Mouse (Mus musculus) midbrain, embryonic 14.5 days (tissue): Measurements from ENCODE around the gene Trappc10. TPM values are rescaled to one million over a fixed set of nuclear protein-coding genes. Genes with fewer than 3 reads are reported as not detected.

ENCODE experiments used
- ATAC-seq: fragments of 200-750 bp; cut with Nextera tagmentation; 2 replicates; pipeline ENCODE4 v1.8.0; 2017; ENCODE audit warnings: moderate number of reproducible peaks, moderate library complexity; ENCODE audit not compliant: low FRiP score, low TSS enrichment
- DNase-seq: peaks from one replicate; pipeline ENCODE4 v3.0.0-alpha.2; 2015
- H3K27ac ChIP-seq: fragments of 300-500 bp; sonication (generic); replicated peaks from 2 replicates; pipeline ENCODE4 v1.5.1; 2014; ENCODE audit warnings: mild to moderate bottlenecking, low read depth, low read length, moderate library complexity
- H3K27me3 ChIP-seq: fragments of 300-500 bp; sonication (generic); 2 replicates; pipeline ENCODE4 v1.6.1; 2014; ENCODE audit warnings: low read length, control low read depth, mixed read lengths; ENCODE audit not compliant: control insufficient read depth, insufficient read depth
- H3K36me3 ChIP-seq: fragments of 300-500 bp; sonication (generic); 2 replicates; pipeline ENCODE4 v1.6.1; 2014; ENCODE audit warnings: low read length, control low read depth; ENCODE audit not compliant: control insufficient read depth, insufficient read depth
- H3K4me1 ChIP-seq: fragments of 300-500 bp; sonication (generic); 2 replicates; pipeline ENCODE4 v1.6.1; 2014; ENCODE audit warnings: mild to moderate bottlenecking, antibody characterized with exemption, low read length, control low read depth; ENCODE audit not compliant: control insufficient read depth, insufficient read depth
- H3K4me2 ChIP-seq: fragments of 300-500 bp; sonication (generic); 2 replicates; pipeline ENCODE4 v1.6.1; 2014; ENCODE audit warnings: mild to moderate bottlenecking, low read length, moderate library complexity
- H3K4me3 ChIP-seq: fragments of 300-500 bp; sonication (generic); replicated peaks from 2 replicates; pipeline ENCODE4 v1.5.1; 2014; ENCODE audit warnings: low read depth, low read length
- H3K9ac ChIP-seq: fragments of 300-500 bp; sonication (generic); replicated peaks from 2 replicates; pipeline ENCODE4 v1.6.1; 2014; ENCODE audit warnings: mild to moderate bottlenecking, low read length, moderate library complexity
- H3K9me3 ChIP-seq: fragments of 300-500 bp; sonication (generic); 2 replicates; pipeline ENCODE4 v1.6.1; 2016; ENCODE audit warnings: low read length, control low read depth, mixed read lengths; ENCODE audit not compliant: control insufficient read depth
- WGBS: fragments of 180-500 bp; shearing (Covaris S2); extraction: QIAGEN DNeasy Blood & Tissue Kit; methylation state at CpG from one replicate; pipeline ENCODE4 v1.1.7; 2014; 5-methylcytosine and 5-hydroxymethylcytosine counted together
- polyA plus RNA-seq: library from polyadenylated mRNA; unstranded; fragments of >200 nt; fragmentation: Nextera tagmentation; extraction: Ambion mirVana; gene quantifications from 2 replicates; pipeline ENCODE4 v1.2.1, GENCODE M21; 2014

The Trappc10 gene
- polyA plus RNA-seq, 1 experiment from 2014 or later: 33.4 TPM

GRCm38 (mm10) chr10:78171581-78171980 is 72.9 kb downstream of the Trappc10 start:
- H3K9me3 ChIP-seq: no peaks in the 10 kb centered on the region
- H3K27ac ChIP-seq: no peak overlapping the region
- H3K4me3 ChIP-seq: no peak overlapping the region
- no peak for DNase-seq
- no peak overlapping the region for H3K9ac ChIP-seq
- H3K27me3 ChIP-seq: no peaks in the 10 kb centered on the region
- H3K36me3 ChIP-seq: peaks cover 69% of the 10 kb centered on the region
- ATAC-seq: no peak
- H3K4me1 ChIP-seq: peaks cover 11% of the 10 kb centered on the region
- WGBS: 95% methylated on average over 9 of the region's 9 CpGs
- no peak overlapping the region for H3K4me2 ChIP-seq

- Histone ChIP-seq H3K36me3 (peaks cover 69% of the 10 kb centered on the region), H3K4me2 (no peak overlapping the region), H3K27me3 (no peaks in the 10 kb centered on the region), H3K27ac (no peak overlapping the region), H3K4me3 (no peak overlapping the region), H3K9me3 (no peaks in the 10 kb centered on the region), H3K4me1 (peaks cover 11% of the 10 kb centered on the region), H3K9ac (no peak overlapping the region)
- DNase-seq: no peak
- WGBS: 94% methylated on average over 7 of the region's 7 CpGs
- ATAC-seq: no peak
Observed at GRCm38 (mm10) chr10:78171057-78171456, 73.4 kb downstream of the Trappc10 start.

GRCm38 (mm10) chr10:78170445-78170844 is 74.0 kb downstream of the Trappc10 start:
- Histone ChIP-seq H3K4me1 (peaks cover 11% of the 10 kb centered on the region), H3K36me3 (peaks cover 69% of the 10 kb centered on the region), H3K9ac (peak overlapping the region; percentile 49; the same call in 1 of the 2 replicates), H3K4me2 (peak overlapping the region; percentile 85), H3K27me3 (no peaks in the 10 kb centered on the region), H3K27ac (peak overlapping the region; percentile 70; the same call in 1 of the 2 replicates), H3K9me3 (no peaks in the 10 kb centered on the region), H3K4me3 (peak overlapping the region; percentile 74; the same call in 1 of the 2 replicates)
- ATAC-seq (no peak), DNase-seq (peak; percentile 2)
- WGBS: 52% methylated on average over 2 of the region's 2 CpGs

GRCm38 (mm10) chr10:78169281-78170042 is 75.0 kb downstream of the Trappc10 start, which contains the start of gene D10Jhu81e:
TSS of gene D10Jhu81e (minus strand) at chr10:78169782.
- H3K36me3 ChIP-seq: peaks cover 69% of the 10 kb centered on the region
- H3K9ac ChIP-seq: peak within 1 kb of the TSS; percentile 69
- peak within 1 kb of the TSS; percentile 85 for H3K4me2 ChIP-seq
- WGBS: 1% methylated on average over 50 of the region's 50 CpGs
- H3K9me3 ChIP-seq: no peaks in the 10 kb centered on the region
- H3K4me3 ChIP-seq: peak within 1 kb of the TSS; percentile 74
- H3K27me3 ChIP-seq: no peaks in the 10 kb centered on the region
- DNase-seq (peak; percentile 99), ATAC-seq (peak; percentile 95)
- peaks cover 11% of the 10 kb centered on the region for H3K4me1 ChIP-seq
- H3K27ac ChIP-seq: peak within 1 kb of the TSS; percentile 70

GRCm38 (mm10) chr10:78168792-78169191 is 75.6 kb downstream of the Trappc10 start:
- peak overlapping the region; percentile 69 for H3K9ac ChIP-seq
- WGBS: 91% methylated on average over 11 of the region's 11 CpGs
- no peak overlapping the region for H3K27ac ChIP-seq
- H3K27me3 ChIP-seq: no peaks in the 10 kb centered on the region
- H3K4me3 ChIP-seq: peak overlapping the region; percentile 74
- peak overlapping the region; percentile 85 for H3K4me2 ChIP-seq
- DNase-seq (no peak), ATAC-seq (no peak)
- H3K9me3 ChIP-seq: no peaks in the 10 kb centered on the region
- peaks cover 11% of the 10 kb centered on the region for H3K4me1 ChIP-seq
- peaks cover 67% of the 10 kb centered on the region for H3K36me3 ChIP-seq

GRCm38 (mm10) chr10:78167775-78168174 is 76.7 kb downstream of the Trappc10 start:
- no peak overlapping the region for H3K4me3 ChIP-seq
- DNase-seq: no peak
- no peak overlapping the region for H3K9ac ChIP-seq
- no peak overlapping the region for H3K27ac ChIP-seq
- H3K27me3 ChIP-seq: no peaks in the 10 kb centered on the region
- no peak overlapping the region for H3K4me2 ChIP-seq
- peaks cover 11% of the 10 kb centered on the region for H3K4me1 ChIP-seq
- peaks cover 66% of the 10 kb centered on the region for H3K36me3 ChIP-seq
- ATAC-seq: no peak
- H3K9me3 ChIP-seq: no peaks in the 10 kb centered on the region

GRCm38 (mm10) chr10:78167333-78167732 is 77.1 kb downstream of the Trappc10 start:
- ATAC-seq: no peak
- H3K9me3 ChIP-seq: no peaks in the 10 kb centered on the region
- H3K27ac ChIP-seq: no peak overlapping the region
- H3K4me1 ChIP-seq: peaks cover 11% of the 10 kb centered on the region
- 86% methylated on average over 7 of the region's 7 CpGs for WGBS
- peaks cover 67% of the 10 kb centered on the region for H3K36me3 ChIP-seq
- peak; percentile 4 for DNase-seq
- no peak overlapping the region for H3K9ac ChIP-seq
- no peak overlapping the region for H3K4me2 ChIP-seq
- H3K4me3 ChIP-seq: no peak overlapping the region
- H3K27me3 ChIP-seq: no peaks in the 10 kb centered on the region

- DNase-seq (no peak), ATAC-seq (no peak)
- 94% methylated on average over 21 of the region's 21 CpGs for WGBS
- Histone ChIP-seq H3K27me3 (no peaks in the 10 kb centered on the region), H3K4me3 (no peak overlapping the region), H3K36me3 (peaks cover 56% of the 10 kb centered on the region), H3K4me1 (peaks cover 11% of the 10 kb centered on the region), H3K9ac (no peak overlapping the region), H3K9me3 (no peaks in the 10 kb centered on the region), H3K27ac (no peak overlapping the region), H3K4me2 (no peak overlapping the region)
Observed at GRCm38 (mm10) chr10:78165256-78166005, 79.0 kb downstream of the Trappc10 start.
